Mouse (Mus musculus): ENCODE data around the gene Usp20. TPM values are rescaled to one million over a fixed set of nuclear protein-coding genes. Genes with fewer than 3 reads are reported as not detected.

The Usp20 gene
- polyA plus RNA-seq, 1 experiment from 2014 or later: 22.9 TPM

DNA sequence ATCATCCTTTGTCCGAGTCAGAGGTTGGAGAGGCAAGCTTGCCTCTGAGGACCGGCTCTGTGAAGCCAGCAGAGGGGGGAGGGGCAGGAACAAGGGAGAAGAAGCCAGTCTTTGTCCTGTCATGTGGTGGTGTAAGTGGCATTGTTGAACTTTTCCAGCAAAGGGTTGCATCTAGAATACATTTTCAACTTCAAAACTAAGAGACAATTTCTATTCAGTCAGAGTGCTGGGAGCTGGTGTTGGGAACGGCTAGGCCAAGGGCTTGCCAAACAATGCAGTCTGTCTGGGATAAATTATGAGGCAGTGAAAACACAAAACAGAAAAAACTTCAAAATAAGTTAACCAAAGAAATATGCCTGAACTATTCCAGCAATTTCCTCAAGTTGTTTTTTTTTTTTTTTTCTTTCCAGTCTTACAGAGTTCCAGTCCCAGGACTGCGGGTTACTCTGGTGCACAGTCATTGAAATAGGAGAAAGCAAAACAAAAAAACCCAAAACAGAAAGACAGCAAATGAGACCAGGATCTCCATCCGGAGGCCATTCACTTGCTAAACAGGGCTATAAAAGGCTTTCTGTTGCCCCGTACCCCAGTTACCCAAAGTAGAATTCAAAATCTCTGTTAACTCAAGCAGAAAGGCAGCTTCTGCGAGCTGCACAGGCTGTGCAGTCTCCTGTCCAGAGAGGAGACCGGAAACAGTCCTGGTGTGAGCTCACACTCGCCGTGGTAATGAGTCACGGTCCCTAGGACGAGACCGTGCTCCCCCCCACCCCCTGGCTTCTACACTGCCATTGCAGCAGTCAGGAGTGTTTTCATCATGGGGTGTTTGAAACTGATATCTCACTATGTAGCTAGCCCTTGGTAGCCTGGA lies 86.4 kb downstream of the Usp20 start:
- Histone ChIP-seq H3K9ac (no peak overlapping the region), H3K4me2 (replicated peaks) (peak overlapping the region; percentile 37; the same call in 1 of the 2 replicates)
- WGBS: 20% methylated on average over 13 of the region's 13 CpGs

DNA sequence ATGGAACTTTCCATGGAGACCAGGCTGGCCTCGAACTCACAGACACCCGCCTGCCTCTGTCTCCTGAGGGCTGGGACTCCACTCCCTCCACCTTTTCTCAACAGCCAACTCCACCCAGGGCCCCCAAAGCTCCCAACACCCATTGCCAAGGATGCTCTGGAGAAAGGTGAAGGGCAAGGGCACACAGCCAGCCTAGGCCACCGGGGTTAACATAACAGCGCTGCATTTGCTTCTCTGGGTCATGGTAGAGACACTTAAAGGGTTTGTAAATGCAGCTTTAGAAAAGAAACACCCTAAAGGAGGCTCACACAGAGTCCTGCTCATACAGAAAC lies 87.0 kb downstream of the Usp20 start:
- Histone ChIP-seq H3K4me1 (peaks cover 21% of the 10 kb centered on the region), H3K4me2 (replicated peaks) (no peak overlapping the region), H3K9me3 (peaks cover 5% of the 10 kb centered on the region; the same call in 1 of the 2 replicates), H3K27ac (peak overlapping the region; percentile 89), H3K4me3 (no peak overlapping the region), H3K27me3 (no peaks in the 10 kb centered on the region), H3K36me3 (peaks cover 28% of the 10 kb centered on the region), H3K9ac (no peak overlapping the region)
- WGBS: 84% methylated on average over 4 of the region's 4 CpGs
- 0 out of 2 replicates have a peak, but pooled peaks have one; percentile 3 for ATAC-seq (ENCODE audit: low FRiP score, low read depth)

More for the DNA sequence above, 86.4 kb downstream of the Usp20 start:
- Histone ChIP-seq H3K9me3 (peaks cover 5% of the 10 kb centered on the region; the same call in 1 of the 2 replicates), H3K27me3 (no peaks in the 10 kb centered on the region), H3K36me3 (peaks cover 22% of the 10 kb centered on the region), H3K27ac (peak overlapping the region; percentile 89), H3K4me3 (no peak overlapping the region), H3K4me1 (peaks cover 21% of the 10 kb centered on the region)
- peak; percentile 71; the same call in 1 of the 2 replicates for ATAC-seq (ENCODE audit: low FRiP score, low read depth)

DNA sequence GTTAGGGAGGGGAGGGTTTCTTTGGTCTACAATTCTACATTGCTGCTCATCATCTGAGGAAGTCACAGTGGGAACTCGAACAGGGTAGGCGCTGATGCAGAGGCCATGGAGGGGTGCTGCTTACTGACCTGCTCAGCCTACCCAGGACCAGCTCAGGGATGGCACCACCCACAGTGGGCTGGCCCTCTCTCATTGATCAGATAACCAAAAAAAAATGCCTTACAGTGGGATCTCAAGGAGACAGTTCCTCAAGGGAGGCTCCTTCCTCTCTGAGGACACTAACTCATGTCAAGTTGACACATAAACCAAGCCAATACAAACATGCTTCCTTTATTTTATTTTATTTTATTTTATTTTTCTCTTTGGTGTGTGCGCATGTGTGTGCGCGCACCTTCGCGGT lies 87.4 kb downstream of the Usp20 start:
- Histone ChIP-seq H3K36me3 (peaks cover 30% of the 10 kb centered on the region), H3K4me2 (replicated peaks) (no peak overlapping the region), H3K27ac (peak overlapping the region; percentile 89; the same call in 1 of the 2 replicates), H3K4me3 (no peak overlapping the region), H3K27me3 (no peaks in the 10 kb centered on the region), H3K4me1 (peaks cover 21% of the 10 kb centered on the region), H3K9me3 (peaks cover 5% of the 10 kb centered on the region; the same call in 1 of the 2 replicates), H3K9ac (no peak overlapping the region)
- 91% methylated on average over 7 of the region's 7 CpGs for WGBS
- ATAC-seq (ENCODE audit: low FRiP score, low read depth): no peak

Other genes starting within 250 kb of the Usp20 start
- 3.2 and 3.4 TPM in 2 replicates for gene 1700001O22Rik, start 178.6 kb upstream of the Usp20 start, polyA plus RNA-seq (2015; fragmentation: Nextera tagmentation; extraction: Ambion mirVana)
- gene Ntmt1, start 174.5 kb upstream of the Usp20 start, polyA plus RNA-seq (2015; fragmentation: Nextera tagmentation; extraction: Ambion mirVana): 98.1 and 104 TPM in 2 replicates
- gene Asb6, start 151.9 kb upstream of the Usp20 start, polyA plus RNA-seq (2015; fragmentation: Nextera tagmentation; extraction: Ambion mirVana): 38.7 and 39.2 TPM in 2 replicates
- 93.6 and 102 TPM in 2 replicates for gene Prrx2, start 147.3 kb upstream of the Usp20 start, polyA plus RNA-seq (2015; fragmentation: Nextera tagmentation; extraction: Ambion mirVana)
- gene Ptges, start 52.4 kb upstream of the Usp20 start, polyA plus RNA-seq (2015; fragmentation: Nextera tagmentation; extraction: Ambion mirVana): 14.1 and 16.4 TPM in 2 replicates
- gene Tor1b, start 29.3 kb upstream of the Usp20 start, polyA plus RNA-seq (2015; fragmentation: Nextera tagmentation; extraction: Ambion mirVana): 33.0 and 33.5 TPM in 2 replicates
- gene Tor1a, start 14.3 kb upstream of the Usp20 start, polyA plus RNA-seq (2015; fragmentation: Nextera tagmentation; extraction: Ambion mirVana): 82.7 and 91.4 TPM in 2 replicates
- gene BC005624, start 78 bp upstream of the Usp20 start, polyA plus RNA-seq (2015; fragmentation: Nextera tagmentation; extraction: Ambion mirVana): 59.7 and 59.9 TPM in 2 replicates
- gene Fnbp1, start 159.7 kb downstream of the Usp20 start, polyA plus RNA-seq (2015; fragmentation: Nextera tagmentation; extraction: Ambion mirVana): 21.5 and 24.5 TPM in 2 replicates
- gene Gpr107, start 170.0 kb downstream of the Usp20 start, polyA plus RNA-seq (2015; fragmentation: Nextera tagmentation; extraction: Ambion mirVana): 40.6 and 45.4 TPM in 2 replicates

Data from limb, embryonic 13.5 days (tissue).